Mouse (Mus musculus): Measurements from ENCODE around the gene Pgap2.

- TF ChIP-seq CTCF (IDR thresholded peaks at IDR 0.05; ENCODE audit: low read depth, low read length) (no peak), EP300 (IDR thresholded peaks at IDR 0.05; ENCODE audit: insufficient read depth, low read depth, low read length) (no peak)
Observed at GRCm38 (mm10) chr7:102268395-102268748, 58.4 kb downstream of the Pgap2 start.
